Mouse (Mus musculus) kidney, postnatal 25 days (tissue): Measurements from ENCODE around the gene Fbxo39.
"Not testable (repeated sequence)": the region's sequence is repeated elsewhere in the genome, so short reads cannot be mapped to it uniquely, and the experiment has no call there.

Experiments
- DNase-seq, 2 experiments: peaks; one replicate each; pipeline ENCODE4 v3.0.0; 2021; ENCODE audit warnings: mixed read lengths in 2 of 2

Gene Fbxo39

GRCm38 (mm10) chr11:72318026-72318425, 3.8 kb downstream of the Fbxo39 start:
- no peak for DNase-seq

- peak in 1 of 2 experiments; percentile 52 for DNase-seq
Measured at GRCm38 (mm10) chr11:72324431-72324830, 10.2 kb downstream of the Fbxo39 start.

GRCm38 (mm10) chr11:72325701-72326100, 11.5 kb downstream of the Fbxo39 start:
- DNase-seq, result no peak

- no peak for DNase-seq
Measured at GRCm38 (mm10) chr11:72332951-72333667, 18.9 kb downstream of the Fbxo39 start.

- DNase-seq, result peak in 1 of 2 experiments; percentile 16
Measured at GRCm38 (mm10) chr11:72334653-72335052, 20.4 kb downstream of the Fbxo39 start.

GRCm38 (mm10) chr11:72336726-72337125, 22.5 kb downstream of the Fbxo39 start:
- no peak for DNase-seq

GRCm38 (mm10) chr11:72338437-72338871, 24.2 kb downstream of the Fbxo39 start:
- peak; percentile 39 to 60 for DNase-seq

GRCm38 (mm10) chr11:72339716-72340115, 25.5 kb downstream of the Fbxo39 start:
- no peak for DNase-seq

GRCm38 (mm10) chr11:72342549-72343237, 28.4 kb downstream of the Fbxo39 start:
- DNase-seq, result peak; percentile 77 to 78

- not testable (repeated sequence) for DNase-seq
Measured at GRCm38 (mm10) chr11:72343238-72343625, 29.0 kb downstream of the Fbxo39 start.

- DNase-seq, result peak; percentile 73 to 79
Measured at GRCm38 (mm10) chr11:72343904-72344303, 29.7 kb downstream of the Fbxo39 start.

- peak; percentile 20 to 56 for DNase-seq
Measured at GRCm38 (mm10) chr11:72344486-72344885, 30.2 kb downstream of the Fbxo39 start.

GRCm38 (mm10) chr11:72348563-72348962, 34.3 kb downstream of the Fbxo39 start:
- DNase-seq, result peak; percentile 60 to 64

- peak; percentile 47 to 73 for DNase-seq
Measured at GRCm38 (mm10) chr11:72349016-72349415, 34.8 kb downstream of the Fbxo39 start.

GRCm38 (mm10) chr11:72349652-72350051, 35.4 kb downstream of the Fbxo39 start:
- peak in 1 of 2 experiments; percentile 69 for DNase-seq

- DNase-seq, result no peak
Measured at GRCm38 (mm10) chr11:72352272-72352671, 38.0 kb downstream of the Fbxo39 start.

GRCm38 (mm10) chr11:72353186-72353585, 38.9 kb downstream of the Fbxo39 start:
- DNase-seq, result no peak

- DNase-seq, result peak; percentile 68 to 86
Measured at GRCm38 (mm10) chr11:72354971-72355728, 40.9 kb downstream of the Fbxo39 start.

- peak; percentile 81 to 86 for DNase-seq
Measured at GRCm38 (mm10) chr11:72361385-72362346, 47.4 kb downstream of the Fbxo39 start.

- DNase-seq, result no peak
Measured at GRCm38 (mm10) chr11:72362347-72362741, 48.1 kb downstream of the Fbxo39 start, which contains the start of gene Tekt1. Gene Tekt1, minus strand, starts transcription at chr11:72362442.

- no peak for DNase-seq
Measured at GRCm38 (mm10) chr11:72363523-72364240, 49.4 kb downstream of the Fbxo39 start.
